Mouse (Mus musculus) megakaryocyte-erythroid progenitor cell, adult 5-6 weeks (primary cell): Measurements from ENCODE around the gene Ang. TPM values are rescaled to one million over a fixed set of nuclear protein-coding genes. Genes with fewer than 3 reads are reported as not detected.
A peak's percentile ranks its signal among the peaks of the same experiment; 100 is the strongest.

Experiments used
- ATAC-seq: replicated peaks from 2 replicates; pipeline ENCODE4 v1.8.0; 2016; ENCODE audit warnings: mild to moderate bottlenecking, inconsistent platforms; ENCODE audit not compliant: severe bottlenecking, poor library complexity, low FRiP score, low TSS enrichment
- total RNA-seq, 2 experiments: library from RNA; stranded (forward) in 1 of 2; stranded (reverse) in 1 of 2; fragments of 200-1000, 215-1000 nt in 1 of 2; fragments of >200 nt in 1 of 2; fragmentation: Nextera tagmentation in 1 of 2; gene quantifications; 2 replicates each; pipeline ENCODE4 v1.2.3; 2014 to 2017

The Ang gene
- not detected in 2 replicates for total RNA-seq (2014; fragmentation: Nextera tagmentation)
- not detected in 2 replicates for total RNA-seq (2017)

DNA sequence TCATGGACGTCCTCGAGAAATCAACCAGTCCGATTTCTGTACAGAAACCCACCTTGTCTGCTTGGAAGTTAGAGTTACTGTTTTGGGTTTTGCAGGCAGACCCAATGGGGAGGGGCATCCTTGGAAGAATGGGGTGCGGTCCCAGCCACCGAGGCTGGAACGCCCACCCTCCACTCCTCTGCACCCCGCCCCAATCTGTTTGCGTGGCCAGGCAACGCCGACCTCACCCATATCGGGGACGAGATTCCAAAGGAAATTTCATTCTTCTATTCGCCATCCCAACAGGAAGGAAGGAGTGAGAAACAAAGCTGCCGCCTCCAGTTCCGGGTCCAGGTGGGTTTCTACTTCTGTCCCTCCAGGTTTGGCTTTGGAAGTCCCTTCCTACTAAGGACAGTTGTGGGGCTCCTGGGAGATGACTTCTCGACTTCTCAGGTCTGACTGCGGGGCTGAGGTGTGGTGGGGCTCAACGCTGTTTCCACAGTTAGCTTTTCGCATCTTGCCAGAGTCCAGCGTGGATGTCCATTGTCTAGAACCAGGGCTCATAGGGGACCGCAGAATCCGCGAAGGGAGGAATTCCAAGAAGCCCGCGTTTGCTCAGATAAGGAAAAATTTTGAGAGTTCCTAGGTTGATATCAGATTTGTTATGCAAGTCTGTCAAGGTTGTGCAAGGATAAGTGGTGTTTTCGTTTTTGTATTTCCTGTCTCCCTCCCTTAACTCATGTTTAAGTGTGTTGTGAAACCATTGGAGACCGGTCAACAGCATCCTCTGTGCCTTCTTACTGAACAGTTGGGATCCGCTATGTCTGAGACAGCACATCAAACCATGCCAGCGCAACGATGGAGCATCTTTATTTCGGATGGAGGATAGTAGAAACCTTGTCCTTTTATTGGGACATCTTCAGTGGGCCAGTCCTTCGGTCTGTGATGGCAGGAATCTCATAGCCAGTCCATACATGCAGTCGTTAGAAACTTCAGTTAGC is at the start of gene Ang, which contains the start of gene Rnase4:
Gene Ang, plus strand, starts transcription at position 230 of the 980 bp plus-strand sequence.
Gene Rnase4, plus strand, starts transcription at position 157 of the 980 bp plus-strand sequence.
- no peak for ATAC-seq

GRCm38 (mm10) chr14:51041769-51042168 is 49.2 kb upstream of the Ang start, which contains the start of gene Rnase9:
Rnase9 (minus strand) TSS chr14:51041869.
- no peak for ATAC-seq

DNA sequence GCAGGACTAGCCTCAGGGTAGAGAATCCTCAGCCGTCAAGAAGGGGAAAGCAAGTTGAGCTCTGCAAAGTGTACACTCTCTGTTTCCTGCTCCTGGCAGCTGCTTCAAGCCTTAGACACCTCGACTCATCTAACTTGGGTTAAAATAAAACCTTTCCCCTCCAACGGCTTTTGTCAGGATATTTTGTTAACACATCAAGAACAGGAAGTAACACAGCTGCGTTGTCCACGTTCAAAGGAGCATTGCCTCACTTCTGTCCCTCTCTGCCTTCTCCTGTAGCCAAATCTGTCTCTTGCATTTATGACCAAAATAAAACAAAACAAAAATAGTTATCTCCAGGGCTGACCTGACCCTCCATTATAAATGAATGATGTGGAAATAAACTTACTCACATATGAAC is 43.1 kb upstream of the Ang start:
- ATAC-seq: no peak

- ATAC-seq: no peak
These were observed 40.9 kb upstream of the Ang start, which contains the start of gene Rnase11 for GRCm38 (mm10) chr14:51050063-51050462. Rnase11 (minus strand) TSS chr14:51050163.

DNA sequence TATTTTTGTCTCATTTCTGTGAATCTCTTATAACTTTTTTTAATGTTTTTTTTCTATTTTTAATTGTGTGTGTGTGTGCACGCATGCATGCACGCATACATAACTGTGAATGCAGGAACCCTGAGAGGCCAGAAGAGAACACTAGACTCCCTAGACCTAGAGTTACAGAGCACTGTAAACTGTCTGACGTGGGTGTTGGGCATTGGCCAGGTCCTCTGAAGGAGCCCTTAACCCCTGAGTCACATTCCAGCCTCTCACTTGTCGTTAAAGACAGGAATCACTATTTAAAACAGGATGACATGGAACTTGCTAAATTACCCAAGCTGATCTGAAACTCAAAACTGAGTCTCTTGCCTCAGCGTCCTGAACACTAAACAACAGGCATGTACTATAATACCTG is 39.0 kb upstream of the Ang start:
- ATAC-seq: no peak

DNA sequence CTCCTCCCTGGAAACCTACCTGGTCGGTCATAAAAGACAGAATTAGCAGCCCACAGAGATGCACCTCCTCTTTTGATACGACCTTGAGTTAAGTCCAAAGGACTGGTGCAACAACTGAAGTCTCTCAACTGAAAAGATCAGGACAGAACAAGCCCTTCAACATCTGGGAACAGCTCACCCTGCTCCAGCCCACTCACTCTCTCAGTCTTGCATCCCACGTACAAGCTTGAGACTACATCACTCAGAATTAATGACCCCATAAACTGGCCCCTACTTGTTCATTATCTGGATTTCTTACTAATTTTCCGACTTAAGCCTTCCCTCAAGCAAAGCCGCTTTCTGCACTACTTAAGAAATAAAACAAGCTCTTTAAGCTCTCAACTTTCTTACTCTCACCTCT is 37.8 kb upstream of the Ang start:
- ATAC-seq: no peak

- peak; percentile 37 for ATAC-seq
These were observed 36.4 kb upstream of the Ang start for GRCm38 (mm10) chr14:51054243-51055237.

DNA sequence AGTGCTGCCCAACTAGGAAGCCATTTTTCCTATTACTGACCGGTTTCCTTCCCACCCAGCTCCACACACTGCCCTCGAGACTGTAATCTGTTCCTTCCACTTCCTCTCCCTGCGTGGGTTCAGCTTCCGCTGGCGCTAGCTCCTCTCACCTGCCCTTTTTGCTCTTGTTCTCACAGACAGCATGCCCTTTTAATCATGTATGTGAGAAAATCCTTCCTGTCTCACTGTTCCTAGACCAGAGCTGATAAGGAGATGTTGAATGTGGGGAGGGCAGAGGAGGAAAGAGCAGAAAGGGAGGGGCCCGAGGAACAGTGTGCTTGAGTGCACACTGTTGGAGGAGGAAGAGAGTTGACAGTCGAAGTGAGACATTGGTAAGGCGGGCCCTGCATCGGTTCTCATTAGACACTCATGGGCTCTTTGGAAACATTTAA is 33.5 kb upstream of the Ang start, which contains the start of gene Rnase12:
Gene Rnase12, minus strand, starts transcription at position 261 of the 431 bp plus-strand sequence.
- peak; percentile 72 for ATAC-seq

GRCm38 (mm10) chr14:51060761-51061160 is 30.2 kb upstream of the Ang start:
- no peak for ATAC-seq

DNA sequence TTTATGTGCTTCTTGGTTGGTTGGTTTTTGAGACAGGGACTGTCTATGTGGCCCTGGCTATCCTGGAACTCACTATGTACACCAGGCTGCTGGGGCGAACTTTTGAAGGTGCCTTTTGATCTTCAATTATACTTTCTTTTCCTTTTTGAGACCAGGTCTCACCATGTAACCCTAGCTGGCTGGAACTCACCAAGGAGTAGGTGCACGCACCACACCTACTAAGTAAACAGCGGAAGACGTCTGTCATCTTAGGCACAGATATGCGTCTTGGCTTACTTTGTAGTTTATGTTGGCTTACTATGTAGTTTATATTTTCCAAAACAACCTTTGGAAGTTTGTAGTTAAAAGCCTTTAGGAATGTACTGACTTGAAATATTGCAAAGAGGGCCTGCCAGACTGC is 22.0 kb upstream of the Ang start:
- ATAC-seq: no peak

DNA sequence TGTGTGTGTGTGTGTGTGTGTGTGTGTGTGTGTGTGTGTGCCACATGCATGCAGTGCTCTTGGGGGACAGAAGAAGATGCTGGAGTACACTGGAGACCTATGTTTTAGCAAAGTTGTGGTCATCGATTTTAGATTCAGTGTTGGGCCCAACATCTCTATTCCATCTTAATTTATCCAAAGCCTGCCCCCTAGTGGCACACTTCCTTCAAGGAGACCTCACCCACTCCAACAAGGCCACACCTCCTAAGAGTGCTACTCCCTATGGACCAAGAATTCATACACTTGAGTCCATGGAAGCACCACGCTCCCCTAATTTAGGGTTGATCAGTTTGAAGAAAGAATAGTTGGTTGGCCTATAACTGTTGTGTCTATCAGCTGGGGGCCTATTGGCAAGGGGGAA is 21.3 kb upstream of the Ang start:
- ATAC-seq: 0 out of 2 replicates have a peak, but pooled peaks have one; percentile 35

GRCm38 (mm10) chr14:51074335-51074734 is 16.6 kb upstream of the Ang start, which contains the start of gene Olfr750:
Olfr750 (minus strand) TSS chr14:51074435.
- ATAC-seq: no peak

- no peak for ATAC-seq
These were observed 11.8 kb upstream of the Ang start for GRCm38 (mm10) chr14:51079180-51079579.

DNA sequence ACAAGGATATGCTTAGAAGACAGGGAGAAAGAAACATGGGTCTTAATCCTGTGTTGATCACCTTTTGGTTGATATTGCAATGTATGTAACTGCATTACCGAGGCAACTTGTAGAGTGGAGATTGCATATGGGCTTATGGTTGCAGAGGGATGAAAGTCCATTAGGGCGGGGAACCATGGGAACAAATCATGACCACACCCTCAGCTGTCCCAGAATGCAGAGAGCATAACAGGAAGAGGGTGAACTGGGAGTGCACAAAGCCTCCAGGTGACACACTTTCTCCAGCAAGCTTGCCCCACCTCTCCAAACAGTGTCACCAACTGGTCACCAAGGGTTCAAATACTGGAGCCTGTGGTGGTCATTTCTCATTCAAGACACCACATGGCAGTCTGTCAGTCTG is 9.9 kb upstream of the Ang start:
- ATAC-seq: no peak

DNA sequence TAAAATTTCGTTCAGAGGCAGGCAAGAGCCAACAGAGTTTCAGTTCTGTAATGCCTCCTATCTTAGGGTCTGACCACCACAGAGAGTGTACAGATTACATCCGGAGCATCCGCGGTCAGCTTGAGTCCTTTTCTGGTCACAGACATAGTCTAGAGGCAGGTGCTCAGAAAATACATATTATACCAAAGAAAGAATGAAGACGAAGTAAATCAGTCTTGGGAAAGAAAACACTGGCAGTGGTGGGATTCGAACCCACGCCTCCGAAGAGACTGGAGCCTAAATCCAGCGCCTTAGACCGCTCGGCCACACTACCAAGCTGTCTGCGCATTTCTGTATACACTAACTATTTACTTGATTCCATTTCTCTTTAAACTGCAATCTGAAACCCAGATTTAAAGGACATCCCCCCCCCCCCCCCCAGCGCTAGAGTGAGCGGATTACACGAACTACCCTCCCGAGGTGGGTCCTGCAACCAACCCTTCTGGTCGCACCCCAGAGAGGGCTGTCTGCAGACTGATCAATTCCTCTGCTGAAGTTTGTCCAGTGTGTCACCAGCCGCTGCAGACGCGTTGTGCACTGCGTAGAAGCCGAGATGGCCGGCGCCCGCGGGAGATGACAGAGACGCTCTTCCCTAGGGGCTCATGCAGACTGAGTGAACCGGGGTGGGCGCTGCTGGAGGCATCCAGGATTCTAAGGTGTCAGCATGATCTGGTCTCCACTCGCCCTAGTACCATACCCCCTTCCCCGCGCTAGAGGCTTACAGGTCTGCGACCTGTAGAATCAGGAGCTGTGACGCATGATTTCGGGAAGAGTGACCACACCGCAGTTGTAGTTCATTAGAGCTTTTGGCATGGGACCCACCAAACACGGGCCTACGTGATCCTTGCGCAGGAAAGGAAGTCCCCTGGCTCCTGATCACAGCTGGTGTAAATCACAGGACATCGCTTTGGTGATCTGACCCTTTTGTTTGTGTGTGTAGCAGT is 8.1 kb upstream of the Ang start:
- peak; percentile 42 for ATAC-seq

- no peak for ATAC-seq
These were observed 7.1 kb upstream of the Ang start for GRCm38 (mm10) chr14:51083805-51084204.

GRCm38 (mm10) chr14:51085086-51085485 is 5.9 kb upstream of the Ang start:
- ATAC-seq: no peak

- no peak for ATAC-seq
These were observed 5.0 kb upstream of the Ang start for GRCm38 (mm10) chr14:51085911-51086310.
